Mouse (Mus musculus) intestine, embryonic 14.5 days (tissue): ENCODE results near the gene Unc13d. TPM values are rescaled to one million over a fixed set of nuclear protein-coding genes. Genes with fewer than 3 reads are reported as not detected.

Experiments
- ATAC-seq: fragments of 200-750 bp; cut with Nextera tagmentation; replicated peaks from 2 replicates; pipeline ENCODE4 v1.8.0; 2017; ENCODE audit warnings: low read depth, moderate number of reproducible peaks, moderate TSS enrichment, moderate library complexity; ENCODE audit not compliant: low FRiP score, low TSS enrichment
- DNase-seq: peaks from one replicate; pipeline ENCODE4 v3.0.0-alpha.2; 2018; ENCODE audit warnings: low spot score
- H3K27ac ChIP-seq: fragments of 300-500 bp; sonication (generic); 2 replicates; pipeline ENCODE4 v1.5.1; 2014; ENCODE audit warnings: low read depth, mild to moderate bottlenecking, control low read depth
- H3K27me3 ChIP-seq: fragments of 300-500 bp; sonication (generic); replicated peaks from 2 replicates; pipeline ENCODE4 v1.6.1; 2014; ENCODE audit warnings: low read length, control low read depth; ENCODE audit not compliant: control insufficient read depth, insufficient read depth
- H3K36me3 ChIP-seq: fragments of 300-500 bp; sonication (generic); 2 replicates; pipeline ENCODE4 v1.6.1; 2014; ENCODE audit warnings: low read length, control low read depth; ENCODE audit not compliant: control insufficient read depth, insufficient read depth
- H3K4me1 ChIP-seq: fragments of 300-500 bp; sonication (generic); replicated peaks from 2 replicates; pipeline ENCODE4 v1.6.1; 2014; ENCODE audit warnings: low read length, control low read depth, mixed read lengths; ENCODE audit not compliant: control insufficient read depth, insufficient read depth
- H3K4me2 ChIP-seq: fragments of 300-500 bp; sonication (generic); 2 replicates; pipeline ENCODE4 v1.6.1; 2014; ENCODE audit warnings: low read length
- H3K4me3 ChIP-seq: fragments of 300-500 bp; sonication (generic); 2 replicates; pipeline ENCODE4 v1.5.1; 2014; ENCODE audit warnings: low read depth, low read length, control low read depth, mixed read lengths
- H3K9ac ChIP-seq: fragments of 300-500 bp; sonication (generic); 2 replicates; pipeline ENCODE4 v1.6.1; 2014; ENCODE audit warnings: mild to moderate bottlenecking, low read length
- H3K9me3 ChIP-seq: fragments of 300-500 bp; sonication (generic); 2 replicates; pipeline ENCODE4 v1.6.1; 2016; ENCODE audit warnings: low read length, control low read depth; ENCODE audit not compliant: control insufficient read depth
- WGBS: fragments of 180-500 bp; shearing (Covaris S2); extraction: QIAGEN DNeasy Blood & Tissue Kit; methylation state at CpG from one replicate; pipeline ENCODE4 v1.1.7; 2014; 5-methylcytosine and 5-hydroxymethylcytosine counted together
- polyA plus RNA-seq: library from polyadenylated mRNA; unstranded; fragments of >200 nt; fragmentation: Nextera tagmentation; extraction: Ambion mirVana; gene quantifications from 2 replicates; pipeline ENCODE4 v1.2.1, GENCODE M21; 2014

The Unc13d gene
- polyA plus RNA-seq, 1 experiment from 2014 or later: 3.5 TPM

GRCm38 (mm10) chr11:116078221-116078620 is 460 bp upstream of the Unc13d start:
- no peaks in the 10 kb centered on the region for H3K27me3 ChIP-seq
- peak; percentile 73 for DNase-seq
- H3K4me1 ChIP-seq: peaks cover 22% of the 10 kb centered on the region
- peak overlapping the region; percentile 59; the same call in 1 of the 2 replicates for H3K27ac ChIP-seq
- peak overlapping the region; percentile 20; the same call in 1 of the 2 replicates for H3K4me3 ChIP-seq
- H3K36me3 ChIP-seq: peaks cover 43% of the 10 kb centered on the region
- 0 out of 2 replicates have a peak overlapping the region, but pooled peaks have one; percentile 13 for H3K9ac ChIP-seq
- 0 out of 2 replicates have a peak, but pooled peaks have one; percentile 33 for ATAC-seq
- peak overlapping the region; percentile 42 for H3K4me2 ChIP-seq
- H3K9me3 ChIP-seq: no peaks in the 10 kb centered on the region
- 9% methylated on average over 16 of the region's 16 CpGs for WGBS

GRCm38 (mm10) chr11:116076836-116077235 is 925 bp downstream of the Unc13d start:
- H3K27me3 ChIP-seq: no peaks in the 10 kb centered on the region
- H3K9me3 ChIP-seq: no peaks in the 10 kb centered on the region
- no peak overlapping the region for H3K4me3 ChIP-seq
- WGBS: 82% methylated on average over 7 of the region's 7 CpGs
- no peak overlapping the region for H3K27ac ChIP-seq
- H3K9ac ChIP-seq: no peak overlapping the region
- peaks cover 22% of the 10 kb centered on the region for H3K4me1 ChIP-seq
- ATAC-seq (no peak), DNase-seq (no peak)
- H3K36me3 ChIP-seq: peaks cover 31% of the 10 kb centered on the region
- peak overlapping the region; percentile 42; the same call in 1 of the 2 replicates for H3K4me2 ChIP-seq

GRCm38 (mm10) chr11:116076266-116076540 is 1.6 kb downstream of the Unc13d start:
- H3K4me2 ChIP-seq: no peak overlapping the region
- H3K9ac ChIP-seq: no peak overlapping the region
- H3K36me3 ChIP-seq: peaks cover 25% of the 10 kb centered on the region
- no peak overlapping the region for H3K27ac ChIP-seq
- 50% methylated on average over 7 of the region's 7 CpGs for WGBS
- peaks cover 22% of the 10 kb centered on the region for H3K4me1 ChIP-seq
- no peak for DNase-seq
- no peaks in the 10 kb centered on the region for H3K9me3 ChIP-seq
- H3K4me3 ChIP-seq: no peak overlapping the region
- ATAC-seq: no peak
- no peaks in the 10 kb centered on the region for H3K27me3 ChIP-seq

- Histone ChIP-seq H3K36me3 (peaks cover 20% of the 10 kb centered on the region), H3K27ac (no peak overlapping the region), H3K9ac (no peak overlapping the region), H3K4me3 (no peak overlapping the region), H3K9me3 (no peaks in the 10 kb centered on the region), H3K4me2 (no peak overlapping the region), H3K4me1 (peaks cover 22% of the 10 kb centered on the region), H3K27me3 (no peaks in the 10 kb centered on the region)
- no peak for DNase-seq
- 50% methylated on average over 20 of the region's 20 CpGs for WGBS
- ATAC-seq: no peak
Measured at GRCm38 (mm10) chr11:116075539-116076265, 2.1 kb downstream of the Unc13d start.

- ATAC-seq: no peak
- DNase-seq: no peak
- Histone ChIP-seq H3K9ac (no peak overlapping the region), H3K4me2 (no peak overlapping the region), H3K27ac (no peak overlapping the region), H3K27me3 (no peaks in the 10 kb centered on the region), H3K9me3 (no peaks in the 10 kb centered on the region), H3K4me3 (no peak overlapping the region), H3K4me1 (peaks cover 19% of the 10 kb centered on the region), H3K36me3 (peaks cover 8% of the 10 kb centered on the region)
- WGBS: 67% methylated on average over 7 of the region's 7 CpGs
Measured at GRCm38 (mm10) chr11:116074436-116074991, 3.2 kb downstream of the Unc13d start.

GRCm38 (mm10) chr11:116072608-116073007 is 5.2 kb downstream of the Unc13d start:
- 70% methylated on average over 3 of the region's 3 CpGs for WGBS
- H3K9ac ChIP-seq: no peak overlapping the region
- 0 out of 2 replicates have a peak, but pooled peaks cover 4% of the 10 kb centered on the region for H3K4me1 ChIP-seq
- no peak overlapping the region for H3K4me3 ChIP-seq
- H3K27me3 ChIP-seq: no peaks in the 10 kb centered on the region
- no peaks in the 10 kb centered on the region for H3K36me3 ChIP-seq
- ATAC-seq: no peak
- H3K27ac ChIP-seq: no peak overlapping the region
- no peak overlapping the region for H3K4me2 ChIP-seq
- DNase-seq: no peak
- H3K9me3 ChIP-seq: no peaks in the 10 kb centered on the region

GRCm38 (mm10) chr11:116071510-116071909 is 6.3 kb downstream of the Unc13d start:
- Histone ChIP-seq H3K4me3 (no peak overlapping the region), H3K27ac (no peak overlapping the region), H3K9me3 (no peaks in the 10 kb centered on the region), H3K9ac (no peak overlapping the region), H3K4me2 (no peak overlapping the region), H3K27me3 (no peaks in the 10 kb centered on the region), H3K36me3 (no peaks in the 10 kb centered on the region), H3K4me1 (no peaks in the 10 kb centered on the region)
- ATAC-seq: no peak
- WGBS: 69% methylated on average over 5 of the region's 5 CpGs
- no peak for DNase-seq

GRCm38 (mm10) chr11:116065345-116065744 is 12.4 kb downstream of the Unc13d start:
- Histone ChIP-seq H3K27ac (no peak overlapping the region), H3K4me2 (no peak overlapping the region), H3K9me3 (no peaks in the 10 kb centered on the region), H3K9ac (no peak overlapping the region), H3K27me3 (no peaks in the 10 kb centered on the region), H3K4me1 (no peaks in the 10 kb centered on the region), H3K4me3 (no peak overlapping the region), H3K36me3 (peaks cover 17% of the 10 kb centered on the region)
- WGBS: 81% methylated on average over 12 of the region's 12 CpGs
- DNase-seq (no peak), ATAC-seq (no peak)
